In the genomic region with DNA sequence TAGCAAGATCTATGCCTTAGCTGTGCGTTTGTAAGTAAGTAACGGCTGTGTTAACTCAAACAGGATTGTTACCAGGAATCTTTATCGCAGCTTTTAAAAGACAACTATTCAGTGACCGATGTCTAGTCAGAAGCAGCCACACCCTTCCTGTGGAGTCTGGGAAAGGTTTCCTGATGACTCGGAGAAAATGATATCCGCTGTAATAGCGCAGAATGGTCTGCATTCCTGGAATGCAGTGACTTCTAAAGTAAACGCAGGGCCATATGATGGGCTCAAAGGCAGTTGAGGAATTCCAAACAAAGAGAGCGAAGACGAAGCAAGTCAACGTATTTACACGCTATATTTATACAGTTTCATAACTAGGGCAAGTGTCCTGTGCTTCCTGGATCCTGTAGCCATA, we compare ENCODE assay signal across 17 mouse cellular contexts. TPM values are rescaled to one million over a fixed set of nuclear protein-coding genes. Genes with fewer than 3 reads are reported as not detected.
DNase-seq lines count a peak whose midpoint lies in the region; ATAC-seq and TF ChIP-seq lines count a peak whose summit lies in the region.
"Had no signal": no experiment of that assay in that cellular context is flagged by ENCODE, and none has a peak within 500 bp of the region (broad histone marks: within the 10 kb centered on the region; RNA-seq: fewer than 3 reads in every experiment).

No protein-coding gene starts in this region.

- H3K27me3 ChIP-seq in heart, embryonic 12.5 days (replicated peaks), result peaks cover 22% of the 10 kb centered on the region
- peaks cover 20% of the 10 kb centered on the region for H3K27me3 ChIP-seq in lung, embryonic 14.5 days (ENCODE audit: insufficient read depth, low read length)
- H3K27me3 ChIP-seq in intestine, embryonic 15.5 days (replicated peaks), result 0 out of 2 replicates have a peak, but pooled peaks cover 9% of the 10 kb centered on the region
- H3K27me3 ChIP-seq in stomach, embryonic 15.5 days (replicated peaks), result peaks cover 16% of the 10 kb centered on the region

- H3K27ac ChIP-seq in heart, embryonic 12.5 days (ENCODE audit: poor library complexity, severe bottlenecking), result no peak overlapping the region
- H3K27ac ChIP-seq in lung, embryonic 14.5 days (ENCODE audit: low read depth), result no peak overlapping the region
- no peak overlapping the region for H3K27ac ChIP-seq in intestine, embryonic 15.5 days
- no peak overlapping the region for H3K27ac ChIP-seq in stomach, embryonic 15.5 days
- H3K27ac ChIP-seq: embryonic facial prominence, embryonic 12.5 days; liver, embryonic 14.5 days; midbrain, embryonic 12.5 days had no signal

- H3K36me3 ChIP-seq in heart, embryonic 12.5 days, result no peaks in the 10 kb centered on the region
- H3K36me3 ChIP-seq in lung, embryonic 14.5 days (ENCODE audit: insufficient read depth), result no peaks in the 10 kb centered on the region
- no peaks in the 10 kb centered on the region for H3K36me3 ChIP-seq in intestine, embryonic 15.5 days
- no peaks in the 10 kb centered on the region for H3K36me3 ChIP-seq in stomach, embryonic 15.5 days
- H3K36me3 ChIP-seq: embryonic facial prominence, embryonic 12.5 days; midbrain, embryonic 12.5 days had no signal

- no peak for ATAC-seq in heart, embryonic 12.5 days (ENCODE audit: insufficient number of reproducible peaks, low FRiP score)
- peak; percentile 47; the same call in 1 of the 2 replicates for ATAC-seq in lung, embryonic 14.5 days (ENCODE audit: insufficient read depth)
- ATAC-seq in intestine, embryonic 15.5 days, result 0 out of 2 replicates have a peak, but pooled peaks have one; percentile 32
- ATAC-seq in stomach, embryonic 15.5 days (ENCODE audit: insufficient read depth, low FRiP score, low read depth), result no peak
- ATAC-seq: forebrain, embryonic 14.5 days; inflammation-experienced regulatory T-cells, adult 6 months had no signal

- DNase-seq in heart, adult 11 months, result peak; percentile 94
- DNase-seq in lung, embryonic 14.5 days, result peak; percentile 72
- DNase-seq in lung, adult 18-20 months, result no peak
- no peak for DNase-seq in frontal cortex, postnatal 14 days (ENCODE audit: low spot score in 2 of 2)
- DNase-seq in layer of hippocampus, adult 9-10 months (ENCODE audit: low spot score), result no peak
- DNase-seq: B cell, adult 2 months; cerebellum, adult 8-10 months; gastrocnemius, postnatal 10 days; thymus, postnatal 36 days had no signal

- H3K9me3 ChIP-seq in heart, embryonic 12.5 days (replicated peaks), result no peaks in the 10 kb centered on the region
- no peaks in the 10 kb centered on the region for H3K9me3 ChIP-seq in lung, embryonic 14.5 days (ENCODE audit: low read depth, low read length)
- no peaks in the 10 kb centered on the region for H3K9me3 ChIP-seq in intestine, embryonic 15.5 days
- H3K9me3 ChIP-seq in stomach, embryonic 15.5 days, result no peaks in the 10 kb centered on the region
- H3K9me3 ChIP-seq: embryonic facial prominence, embryonic 12.5 days; midbrain, embryonic 12.5 days had no signal

- H3K4me1 ChIP-seq in heart, embryonic 12.5 days (replicated peaks), result peaks cover 41% of the 10 kb centered on the region
- no peaks in the 10 kb centered on the region for H3K4me1 ChIP-seq in lung, embryonic 14.5 days (ENCODE audit: insufficient read depth)
- H3K4me1 ChIP-seq in intestine, embryonic 15.5 days (replicated peaks), result peaks cover 18% of the 10 kb centered on the region; the same call in 1 of the 2 replicates
- peaks cover 16% of the 10 kb centered on the region for H3K4me1 ChIP-seq in stomach, embryonic 15.5 days

- no peak overlapping the region for H3K4me3 ChIP-seq in heart, embryonic 12.5 days
- no peak overlapping the region for H3K4me3 ChIP-seq in lung, embryonic 14.5 days (ENCODE audit: low read depth, low read length)
- H3K4me3 ChIP-seq in intestine, embryonic 15.5 days (replicated peaks), result 0 out of 2 replicates have a peak overlapping the region, but pooled peaks have one; percentile 0
- H3K4me3 ChIP-seq in stomach, embryonic 15.5 days (replicated peaks), result no peak overlapping the region
- H3K4me3 ChIP-seq: embryonic facial prominence, embryonic 12.5 days; midbrain, embryonic 12.5 days had no signal

- H3K9ac ChIP-seq in heart, embryonic 12.5 days, result no peak overlapping the region
- no peak overlapping the region for H3K9ac ChIP-seq in lung, embryonic 14.5 days
- no peak overlapping the region for H3K9ac ChIP-seq in intestine, embryonic 15.5 days
- H3K9ac ChIP-seq in stomach, embryonic 15.5 days, result no peak overlapping the region
- H3K9ac ChIP-seq: embryonic facial prominence, embryonic 12.5 days; liver, embryonic 14.5 days; midbrain, embryonic 12.5 days had no signal

- H3K4me2 ChIP-seq in heart, embryonic 12.5 days, result no peak overlapping the region
- H3K4me2 ChIP-seq in lung, embryonic 14.5 days, result peak overlapping the region; percentile 31; the same call in 1 of the 2 replicates
- H3K4me2 ChIP-seq in intestine, embryonic 15.5 days (replicated peaks), result peak overlapping the region; percentile 35
- H3K4me2 ChIP-seq in stomach, embryonic 15.5 days, result peak overlapping the region; percentile 30
- H3K4me2 ChIP-seq: embryonic facial prominence, embryonic 12.5 days; midbrain, embryonic 12.5 days had no signal

- no peak for TF ChIP-seq CTCF in lung, embryonic 14.5 days (IDR thresholded peaks at IDR 0.05; ENCODE audit: low read depth)

- 38% methylated on average over 12 of the region's 12 CpGs for WGBS in heart, embryonic 12.5 days
- 15% methylated on average over 12 of the region's 12 CpGs for WGBS in lung, embryonic 14.5 days
- 19% methylated on average over 12 of the region's 12 CpGs for WGBS in intestine, embryonic 15.5 days
- WGBS in stomach, embryonic 15.5 days, result 13% methylated on average over 12 of the region's 12 CpGs

RNA-seq across cellular contexts. Expression of a gene that starts 22.5 kb away (rescaled TPM):
- polyA plus RNA-seq in heart, embryonic 12.5 days (2016; fragmentation: Nextera tagmentation; extraction: Ambion mirVana), result 11.1 and 14.6 TPM in 2 replicates
- polyA plus RNA-seq in lung, embryonic 14.5 days (2014; fragmentation: Nextera tagmentation; extraction: Ambion mirVana), result 12.5 and 14.2 TPM in 2 replicates
- polyA plus RNA-seq in intestine, embryonic 15.5 days (2015; fragmentation: Nextera tagmentation; extraction: Ambion mirVana), result 4.6 and 4.7 TPM in 2 replicates
- 4.0 and 4.2 TPM in 2 replicates for polyA plus RNA-seq in stomach, embryonic 15.5 days (2015; fragmentation: Nextera tagmentation; extraction: Ambion mirVana)

Comparison
In these comparisons a context has a peak if more than half of its experiments do, and no peak if none do; other contexts are left out.
1. DNase-seq: peak in heart, adult 11 months (single experiment) and lung, embryonic 14.5 days (single experiment); none in lung, adult 18-20 months (0 of 2), frontal cortex, postnatal 14 days (0 of 2) and layer of hippocampus, adult 9-10 months (single experiment).
2. ATAC-seq: peak in lung, embryonic 14.5 days (single experiment) and intestine, embryonic 15.5 days (single experiment); none in heart, embryonic 12.5 days (single experiment) and stomach, embryonic 15.5 days (single experiment).